Mouse (Mus musculus) liver, embryonic 12.5 days (tissue): ENCODE data around the gene Lpcat1. TPM values are rescaled to one million over a fixed set of nuclear protein-coding genes. Genes with fewer than 3 reads are reported as not detected.

Experiments used
- ATAC-seq: fragments of 200-750 bp; cut with Nextera tagmentation; 2 replicates; pipeline ENCODE4 v1.8.0; 2017; ENCODE audit warnings: moderate number of reproducible peaks, mild to moderate bottlenecking, moderate library complexity
- H3K27ac ChIP-seq: fragments of 300-500 bp; sonication (generic); 2 replicates; pipeline ENCODE4 v1.5.1; 2016; ENCODE audit warnings: mild to moderate bottlenecking
- H3K27me3 ChIP-seq: fragments of 300-500 bp; sonication (generic); replicated peaks from 2 replicates; pipeline ENCODE4 v1.6.1; 2016; ENCODE audit warnings: mild to moderate bottlenecking, moderate library complexity
- H3K36me3 ChIP-seq: fragments of 300-500 bp; sonication (generic); 2 replicates; pipeline ENCODE4 v1.6.1; 2016; ENCODE audit warnings: mild to moderate bottlenecking, moderate library complexity
- H3K4me1 ChIP-seq: fragments of 300-500 bp; sonication (generic); 2 replicates; pipeline ENCODE4 v1.6.1; 2016
- H3K4me2 ChIP-seq: fragments of 300-500 bp; sonication (generic); 2 replicates; pipeline ENCODE4 v1.6.1; 2016; ENCODE audit warnings: mild to moderate bottlenecking, moderate library complexity
- H3K4me3 ChIP-seq: fragments of 300-500 bp; sonication (generic); 2 replicates; pipeline ENCODE4 v1.5.1; 2016; ENCODE audit warnings: mild to moderate bottlenecking, moderate library complexity
- H3K9ac ChIP-seq: fragments of 300-500 bp; sonication (generic); 2 replicates; pipeline ENCODE4 v1.6.1; 2016; ENCODE audit warnings: mild to moderate bottlenecking, moderate library complexity
- H3K9me3 ChIP-seq: fragments of 300-500 bp; sonication (generic); replicated peaks from 2 replicates; pipeline ENCODE4 v1.6.1; 2016; ENCODE audit warnings: mild to moderate bottlenecking, moderate library complexity
- WGBS: fragments of 180-500 bp; shearing (Covaris S2); methylation state at CpG from one replicate; pipeline ENCODE4 v1.1.7; 2016; ENCODE audit not compliant: insufficient replicate concordance; 5-methylcytosine and 5-hydroxymethylcytosine counted together
- polyA plus RNA-seq: library from polyadenylated mRNA; unstranded; fragments of >200 nt; fragmentation: Nextera tagmentation; extraction: Ambion mirVana; gene quantifications from 2 replicates; pipeline ENCODE4 v1.2.1, GENCODE M21; 2016

Gene Lpcat1
- polyA plus RNA-seq, 1 experiment from 2014 or later = 108 TPM

DNA sequence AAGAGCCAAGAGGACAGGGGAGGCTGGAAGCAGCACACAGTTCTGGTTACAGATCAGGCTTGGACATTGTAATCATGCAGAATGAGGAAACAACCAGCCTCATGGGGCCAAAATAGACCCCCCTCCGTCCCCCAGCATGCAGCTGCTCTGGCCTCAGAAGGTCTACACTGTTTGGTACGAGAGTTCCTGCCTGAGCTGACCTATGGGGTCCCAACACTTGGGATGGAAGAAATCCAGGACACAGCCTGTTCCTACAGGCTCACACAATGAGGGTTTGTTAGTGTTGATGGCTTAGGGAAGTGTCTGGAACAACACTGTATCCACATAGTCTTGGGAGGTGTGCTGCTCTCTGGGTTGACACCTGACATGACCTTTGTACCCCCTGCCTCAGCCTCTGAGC, 18.8 kb upstream of the Lpcat1 start:
- Histone ChIP-seq H3K27ac (peak overlapping the region; percentile 99), H3K4me1 (peaks cover 78% of the 10 kb centered on the region)
- 64% methylated on average over 2 of the region's 2 CpGs for WGBS

DNA sequence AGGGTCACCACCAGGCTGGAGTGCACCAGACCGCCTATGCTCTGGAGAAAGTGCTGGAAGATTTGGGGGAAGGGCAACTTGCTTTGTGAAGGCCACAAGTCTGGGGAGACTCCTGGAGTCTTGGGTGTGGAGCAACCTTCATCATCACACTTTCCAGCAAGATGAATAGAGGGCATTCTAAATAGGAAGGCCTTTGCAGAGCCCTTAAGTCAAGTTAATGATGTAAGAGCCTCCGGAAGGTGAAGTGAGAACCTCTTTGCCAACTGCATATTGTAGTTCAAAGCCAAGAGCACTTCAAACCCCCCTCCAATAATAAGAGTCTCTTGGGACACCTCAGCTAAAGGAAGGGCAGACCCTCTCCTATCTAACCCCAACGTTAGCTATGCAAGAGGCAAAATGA, 18.3 kb upstream of the Lpcat1 start:
- H3K36me3 ChIP-seq = no peaks in the 10 kb centered on the region
- H3K9me3 ChIP-seq = no peaks in the 10 kb centered on the region
- no peak overlapping the region for H3K4me2 ChIP-seq
- WGBS = 85% methylated on average over 3 of the region's 3 CpGs
- ATAC-seq = no peak
- peak overlapping the region; percentile 99 for H3K27ac ChIP-seq
- H3K4me1 ChIP-seq = peaks cover 73% of the 10 kb centered on the region
- H3K27me3 ChIP-seq = no peaks in the 10 kb centered on the region
- H3K9ac ChIP-seq = peak overlapping the region; percentile 52
- H3K4me3 ChIP-seq = no peak overlapping the region

More for the DNA sequence above, 18.8 kb upstream of the Lpcat1 start:
- no peak for ATAC-seq
- Histone ChIP-seq H3K27me3 (no peaks in the 10 kb centered on the region), H3K9ac (peak overlapping the region; percentile 52), H3K4me3 (no peak overlapping the region), H3K9me3 (no peaks in the 10 kb centered on the region), H3K4me2 (no peak overlapping the region), H3K36me3 (no peaks in the 10 kb centered on the region)

DNA sequence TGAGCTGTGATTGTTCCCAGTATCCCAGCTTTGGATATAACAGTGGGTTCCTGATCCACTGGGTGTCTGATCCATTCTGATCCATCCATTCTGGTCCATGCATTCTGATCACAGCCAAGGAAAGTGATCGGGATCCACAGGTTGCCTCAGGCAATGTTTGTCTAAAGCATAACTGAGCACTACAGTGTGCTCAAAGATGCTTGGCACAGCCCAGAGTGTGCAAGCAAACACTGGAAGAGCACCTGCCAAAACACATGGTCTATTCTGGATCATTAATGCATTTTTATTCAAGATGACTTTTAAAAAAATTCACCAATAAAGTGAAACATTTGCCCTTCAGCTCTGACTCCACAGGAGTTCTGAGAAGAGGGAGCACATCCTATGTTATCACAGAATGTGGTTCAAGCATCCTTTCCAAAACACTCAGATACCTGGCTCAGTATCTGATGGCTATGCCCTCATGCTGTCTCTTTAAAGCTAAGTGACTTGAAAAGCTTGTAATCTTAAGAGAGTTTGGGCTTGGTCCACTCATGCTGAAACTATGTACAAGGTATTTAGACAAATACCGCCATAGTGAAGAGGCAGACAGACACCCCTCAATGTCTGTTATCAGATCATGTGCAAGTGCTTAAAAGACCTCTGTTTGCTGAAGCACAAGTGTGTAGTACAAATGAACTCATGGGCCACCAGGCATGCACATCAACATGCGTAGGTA, 13.3 kb upstream of the Lpcat1 start:
- Histone ChIP-seq H3K27me3 (no peaks in the 10 kb centered on the region), H3K27ac (no peak overlapping the region), H3K4me2 (no peak overlapping the region), H3K36me3 (no peaks in the 10 kb centered on the region), H3K9ac (no peak overlapping the region), H3K4me3 (no peak overlapping the region), H3K9me3 (no peaks in the 10 kb centered on the region), H3K4me1 (peaks cover 58% of the 10 kb centered on the region)
- ATAC-seq = no peak
- 74% methylated on average over 3 of the region's 3 CpGs for WGBS

DNA sequence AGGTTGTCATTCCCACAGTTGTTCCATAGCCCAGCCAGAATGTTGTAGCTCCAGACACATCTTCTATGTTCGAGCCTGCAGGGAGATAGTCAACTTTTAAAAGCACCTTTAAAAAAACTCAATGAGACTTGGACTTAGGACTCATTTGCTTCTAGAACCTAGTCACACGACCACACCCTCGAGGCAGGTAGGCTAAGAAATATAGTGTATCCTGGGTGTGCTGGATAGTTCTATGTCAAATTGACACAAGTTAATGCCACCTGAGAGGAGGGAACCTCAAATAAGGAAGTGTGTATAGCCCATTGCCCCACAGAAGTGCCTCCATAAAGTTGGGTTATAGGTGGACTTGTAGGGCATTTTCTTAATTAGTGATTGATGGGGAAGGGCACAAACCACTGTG, 11.7 kb upstream of the Lpcat1 start:
- ATAC-seq = no peak
- WGBS = 65% methylated on average over 3 of the region's 3 CpGs
- no peaks in the 10 kb centered on the region for H3K36me3 ChIP-seq

DNA sequence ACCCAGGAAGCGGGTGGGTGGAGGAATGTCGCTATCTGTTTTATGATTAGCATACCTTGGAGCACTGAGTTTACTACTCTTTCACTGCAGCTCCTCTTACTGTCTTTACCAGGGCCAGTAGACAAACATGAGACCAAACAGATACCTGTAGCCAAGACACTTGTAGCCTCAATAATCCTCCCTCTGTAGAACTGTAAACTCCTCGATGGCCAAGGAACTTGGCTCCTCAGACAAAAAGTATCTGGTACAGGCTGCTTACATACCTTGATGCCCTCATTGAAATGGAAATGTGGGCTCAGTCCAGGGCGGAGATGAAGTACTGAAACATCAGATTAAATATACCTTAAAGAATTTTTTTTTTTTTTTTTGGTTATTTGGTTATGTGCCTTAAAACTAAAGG, 9.7 kb upstream of the Lpcat1 start:
- no peaks in the 10 kb centered on the region for H3K36me3 ChIP-seq
- H3K9me3 ChIP-seq = no peaks in the 10 kb centered on the region
- no peak overlapping the region for H3K27ac ChIP-seq
- H3K4me2 ChIP-seq = no peak overlapping the region
- peaks cover 51% of the 10 kb centered on the region for H3K4me1 ChIP-seq
- no peak overlapping the region for H3K4me3 ChIP-seq
- no peaks in the 10 kb centered on the region for H3K27me3 ChIP-seq
- WGBS = 75% methylated on average over 4 of the region's 4 CpGs
- no peak overlapping the region for H3K9ac ChIP-seq
- no peak for ATAC-seq

More for the DNA sequence above, 11.7 kb upstream of the Lpcat1 start:
- H3K27me3 ChIP-seq = no peaks in the 10 kb centered on the region
- H3K4me2 ChIP-seq = no peak overlapping the region
- H3K9me3 ChIP-seq = no peaks in the 10 kb centered on the region
- H3K4me3 ChIP-seq = no peak overlapping the region
- H3K9ac ChIP-seq = no peak overlapping the region
- H3K4me1 ChIP-seq = peaks cover 60% of the 10 kb centered on the region
- H3K27ac ChIP-seq = no peak overlapping the region

DNA sequence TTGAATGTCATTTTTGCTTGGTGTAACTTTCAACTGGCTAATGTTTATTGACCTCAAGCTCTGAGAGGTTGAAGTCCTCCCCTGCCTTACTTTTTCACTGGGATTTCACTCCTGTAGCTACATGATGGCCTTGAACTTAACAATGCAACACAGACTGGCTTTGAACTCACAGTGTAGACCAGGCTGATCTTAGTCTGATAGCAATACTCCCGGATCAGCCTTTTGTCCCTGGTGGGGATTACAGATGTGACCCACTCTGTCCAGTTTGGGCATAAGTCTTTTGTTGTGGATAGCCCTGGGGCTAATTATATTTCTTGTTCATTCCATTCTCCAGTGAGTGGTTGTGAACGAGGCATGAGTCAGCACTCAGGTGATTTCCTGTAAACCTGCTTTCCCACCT, 9.3 kb upstream of the Lpcat1 start:
- Histone ChIP-seq H3K9me3 (no peaks in the 10 kb centered on the region), H3K4me1 (peaks cover 51% of the 10 kb centered on the region), H3K27ac (no peak overlapping the region), H3K36me3 (no peaks in the 10 kb centered on the region), H3K4me3 (no peak overlapping the region), H3K27me3 (no peaks in the 10 kb centered on the region), H3K4me2 (no peak overlapping the region), H3K9ac (no peak overlapping the region)
- no peak for ATAC-seq
- WGBS = 62% methylated on average over 2 of the region's 2 CpGs

DNA sequence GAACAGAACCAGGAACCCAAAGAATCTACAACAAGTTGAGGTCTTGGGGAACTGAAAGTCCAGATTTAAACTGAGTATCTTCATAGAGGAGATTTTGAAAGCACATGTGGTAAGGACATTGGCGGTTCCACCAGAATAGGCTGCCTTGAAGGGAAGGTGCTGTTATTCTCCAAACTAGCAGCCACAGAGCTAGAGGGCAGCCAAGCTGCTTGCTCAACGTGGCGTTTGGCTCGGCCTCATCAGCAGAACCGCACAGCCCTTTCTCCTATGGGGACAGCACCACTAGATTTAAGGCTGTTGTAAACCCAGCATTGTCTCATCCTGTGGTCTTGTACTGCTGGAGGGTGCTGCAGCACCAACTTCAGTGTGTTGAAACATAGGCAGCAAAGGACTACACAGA, 8.3 kb upstream of the Lpcat1 start:
- WGBS = 65% methylated on average over 5 of the region's 5 CpGs

DNA sequence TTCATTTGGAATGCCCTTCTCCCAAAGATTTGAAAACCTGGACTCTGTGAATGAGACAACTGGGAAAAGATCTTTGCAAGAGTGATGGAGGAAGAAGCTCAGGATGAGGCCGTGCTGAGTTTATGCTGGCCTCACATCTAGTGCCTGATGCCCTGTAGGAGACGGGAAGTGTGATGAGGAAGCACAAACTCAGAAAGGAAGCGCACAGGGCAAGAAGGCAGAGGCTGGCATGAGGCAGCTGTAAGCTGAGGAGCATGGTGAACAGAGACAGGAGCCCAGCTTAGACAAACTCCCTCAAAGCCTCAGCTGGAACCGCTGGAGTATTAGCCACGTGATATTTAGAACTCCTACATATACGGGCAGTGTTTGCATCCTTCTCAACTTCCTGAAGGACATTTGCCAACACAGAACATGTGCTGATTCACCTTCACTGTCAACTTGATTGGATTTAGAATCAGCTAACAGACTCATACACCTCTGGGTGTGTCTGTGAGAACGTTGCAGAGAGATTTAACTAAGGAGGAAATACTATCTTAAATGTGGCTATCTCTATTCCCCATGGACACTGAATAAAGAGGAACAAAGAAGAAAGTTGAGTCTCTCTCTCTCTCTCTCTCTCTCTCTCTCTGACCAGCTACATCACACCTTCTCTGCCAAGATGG, 7.7 kb upstream of the Lpcat1 start:
- H3K4me1 ChIP-seq = peaks cover 54% of the 10 kb centered on the region
- no peak overlapping the region for H3K27ac ChIP-seq
- 22% methylated on average over 7 of the region's 7 CpGs for WGBS
- no peak overlapping the region for H3K4me2 ChIP-seq
- H3K4me3 ChIP-seq = no peak overlapping the region
- no peaks in the 10 kb centered on the region for H3K27me3 ChIP-seq
- H3K36me3 ChIP-seq = no peaks in the 10 kb centered on the region
- H3K9ac ChIP-seq = peak overlapping the region; percentile 1; the same call in 1 of the 2 replicates
- no peaks in the 10 kb centered on the region for H3K9me3 ChIP-seq
- peak; percentile 40 for ATAC-seq

More for the DNA sequence above, 8.3 kb upstream of the Lpcat1 start:
- H3K9ac ChIP-seq = no peak overlapping the region
- H3K9me3 ChIP-seq = no peaks in the 10 kb centered on the region
- H3K27me3 ChIP-seq = no peaks in the 10 kb centered on the region
- 0 out of 2 replicates have a peak overlapping the region, but pooled peaks have one; percentile 37 for H3K27ac ChIP-seq
- ATAC-seq = no peak
- H3K36me3 ChIP-seq = no peaks in the 10 kb centered on the region
- no peak overlapping the region for H3K4me3 ChIP-seq
- H3K4me2 ChIP-seq = no peak overlapping the region
- peaks cover 55% of the 10 kb centered on the region for H3K4me1 ChIP-seq

DNA sequence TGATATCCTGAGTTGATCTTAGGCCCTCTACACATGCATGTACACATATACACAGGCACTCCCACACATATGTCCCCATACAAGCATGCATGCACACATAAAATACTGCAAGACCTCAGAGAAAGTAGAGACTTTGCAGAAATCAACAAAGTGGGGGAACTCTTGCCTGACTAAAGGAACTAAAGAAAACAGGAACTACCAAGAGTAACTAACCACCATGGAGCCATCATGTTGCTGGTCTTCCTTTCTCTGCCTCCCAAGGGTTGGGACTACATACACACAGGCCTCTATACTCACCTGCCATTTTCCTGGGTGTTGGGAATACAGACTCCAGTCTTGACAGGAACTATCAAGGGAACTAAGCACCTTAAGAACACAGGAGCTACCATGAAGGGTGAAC, 5.4 kb upstream of the Lpcat1 start:
- Histone ChIP-seq H3K27me3 (no peaks in the 10 kb centered on the region), H3K4me1 (peaks cover 62% of the 10 kb centered on the region), H3K27ac (no peak overlapping the region), H3K9ac (no peak overlapping the region), H3K4me3 (no peak overlapping the region), H3K36me3 (no peaks in the 10 kb centered on the region), H3K9me3 (no peaks in the 10 kb centered on the region), H3K4me2 (no peak overlapping the region)
- no peak for ATAC-seq

DNA sequence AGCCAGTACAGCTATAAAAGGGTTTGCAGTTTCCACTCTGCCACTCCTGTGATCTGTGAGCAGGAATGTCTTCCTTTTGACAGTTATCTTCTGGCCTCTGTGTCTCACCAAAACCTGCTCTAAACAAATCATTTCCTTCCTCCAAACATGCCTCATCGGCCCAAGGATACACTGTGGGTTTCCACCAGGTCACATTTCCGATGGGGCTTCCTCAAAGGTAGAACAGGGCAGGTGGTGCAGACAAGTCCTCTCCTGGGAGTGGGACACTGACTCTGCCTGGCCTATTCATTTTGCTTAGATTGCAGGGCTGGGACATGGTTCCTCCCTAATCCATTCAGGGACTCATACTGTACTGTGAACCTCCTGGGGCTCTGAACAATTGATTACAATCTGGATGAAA, 1.8 kb upstream of the Lpcat1 start:
- ATAC-seq = no peak
- peak overlapping the region; percentile 64 for H3K27ac ChIP-seq
- no peak overlapping the region for H3K4me2 ChIP-seq
- H3K36me3 ChIP-seq = peaks cover 18% of the 10 kb centered on the region
- WGBS = 36% methylated on average over 2 of the region's 2 CpGs
- H3K9me3 ChIP-seq = no peaks in the 10 kb centered on the region
- no peaks in the 10 kb centered on the region for H3K27me3 ChIP-seq
- no peak overlapping the region for H3K4me3 ChIP-seq
- H3K9ac ChIP-seq = peak overlapping the region; percentile 6; the same call in 1 of the 2 replicates
- peaks cover 60% of the 10 kb centered on the region for H3K4me1 ChIP-seq

DNA sequence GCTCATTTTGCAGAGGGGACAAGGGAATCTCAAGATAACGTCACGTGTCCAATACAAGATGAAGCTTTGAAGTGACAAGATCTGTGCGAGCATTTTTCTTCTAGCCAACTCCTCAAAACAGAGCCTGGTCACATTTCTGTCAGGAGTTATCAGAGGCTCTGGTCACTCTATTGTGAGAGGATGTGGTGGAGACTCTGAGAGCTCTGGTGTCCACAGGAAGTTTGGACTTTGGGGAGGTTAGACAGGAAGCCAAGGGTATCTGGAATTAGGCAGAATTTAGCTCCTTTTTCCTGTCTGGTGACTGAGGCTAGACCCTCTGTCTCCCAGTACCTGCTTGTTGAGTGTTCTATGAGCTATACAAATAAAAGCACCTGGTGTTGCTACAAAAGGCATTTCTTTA, 586 bp upstream of the Lpcat1 start:
- H3K27ac ChIP-seq = peak overlapping the region; percentile 98
- peak overlapping the region; percentile 84 for H3K4me2 ChIP-seq
- peaks cover 72% of the 10 kb centered on the region for H3K4me1 ChIP-seq
- H3K27me3 ChIP-seq = no peaks in the 10 kb centered on the region
- peak overlapping the region; percentile 98 for H3K9ac ChIP-seq
- H3K36me3 ChIP-seq = peaks cover 31% of the 10 kb centered on the region
- no peaks in the 10 kb centered on the region for H3K9me3 ChIP-seq
- ATAC-seq = no peak
- WGBS = 32% methylated on average over 3 of the region's 3 CpGs
- H3K4me3 ChIP-seq = 0 out of 2 replicates have a peak overlapping the region, but pooled peaks have one; percentile 94

DNA sequence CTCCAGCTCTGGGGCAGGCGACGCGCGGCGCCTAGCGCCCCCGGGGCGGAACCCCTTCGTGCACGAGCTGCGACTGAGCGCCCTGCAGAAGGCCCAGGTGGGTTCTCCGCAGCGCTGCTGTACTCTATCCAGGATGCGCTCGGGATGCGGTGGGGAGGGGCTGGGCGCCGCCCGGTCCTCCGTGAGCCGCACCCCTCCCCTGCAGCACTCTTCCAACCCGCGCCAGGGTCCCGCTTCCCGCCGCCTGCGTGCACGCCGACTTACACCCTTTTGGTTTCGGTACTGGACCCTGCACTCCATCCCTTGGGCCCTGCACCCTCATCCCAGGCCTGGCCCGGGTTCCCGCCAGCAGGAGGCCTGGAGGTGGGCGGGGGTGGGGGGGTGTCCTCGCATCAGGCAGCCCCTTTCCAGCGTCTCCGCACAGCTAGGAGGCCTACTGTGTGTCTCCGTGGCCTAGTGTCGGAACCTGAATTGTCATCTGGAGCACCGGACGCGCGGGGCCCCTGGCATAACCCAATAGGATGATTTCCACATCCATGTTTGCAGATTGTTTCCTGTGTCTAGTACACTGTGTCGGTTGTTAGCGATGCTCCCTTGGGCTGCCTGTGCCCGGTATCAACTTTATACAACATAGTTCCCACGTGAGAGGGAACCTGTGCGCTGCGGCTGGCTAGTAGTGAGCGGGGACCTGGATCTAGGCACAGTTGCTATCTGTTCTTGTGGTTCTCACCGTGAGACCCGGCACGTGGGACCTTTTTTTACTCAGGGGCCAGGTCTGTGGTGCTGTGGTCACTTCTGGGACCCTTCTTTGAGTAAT, 632 bp downstream of the Lpcat1 start:
- peak overlapping the region; percentile 98 for H3K9ac ChIP-seq
- no peaks in the 10 kb centered on the region for H3K9me3 ChIP-seq
- H3K4me2 ChIP-seq = peak overlapping the region; percentile 84
- H3K27ac ChIP-seq = peak overlapping the region; percentile 98
- ATAC-seq = peak; percentile 83
- no peaks in the 10 kb centered on the region for H3K27me3 ChIP-seq
- H3K4me3 ChIP-seq = peak overlapping the region; percentile 94
- H3K4me1 ChIP-seq = peaks cover 84% of the 10 kb centered on the region
- WGBS = under 1% methylated on average over 53 of the region's 53 CpGs
- H3K36me3 ChIP-seq = peaks cover 41% of the 10 kb centered on the region
